Mouse (Mus musculus) gonadal fat pad, adult 2 months (tissue): ENCODE measurements around the gene Ptprq. TPM values are rescaled to one million over a fixed set of nuclear protein-coding genes. Genes with fewer than 3 reads are reported as not detected.

Experiments used
- DNase-seq: peaks from one replicate; pipeline ENCODE4 v3.0.0-alpha.2; 2012; ENCODE audit warnings: low read depth
- polyA plus RNA-seq: library from polyadenylated mRNA; depleted of rRNA; stranded (reverse); fragments of >200 nt; gene quantifications from 2 replicates; pipeline ENCODE4 v1.2.3, GENCODE M21; 2012; rRNA removed

The Ptprq gene
- polyA plus RNA-seq, result 0.08 and 0.23 TPM in 2 replicates

DNA sequence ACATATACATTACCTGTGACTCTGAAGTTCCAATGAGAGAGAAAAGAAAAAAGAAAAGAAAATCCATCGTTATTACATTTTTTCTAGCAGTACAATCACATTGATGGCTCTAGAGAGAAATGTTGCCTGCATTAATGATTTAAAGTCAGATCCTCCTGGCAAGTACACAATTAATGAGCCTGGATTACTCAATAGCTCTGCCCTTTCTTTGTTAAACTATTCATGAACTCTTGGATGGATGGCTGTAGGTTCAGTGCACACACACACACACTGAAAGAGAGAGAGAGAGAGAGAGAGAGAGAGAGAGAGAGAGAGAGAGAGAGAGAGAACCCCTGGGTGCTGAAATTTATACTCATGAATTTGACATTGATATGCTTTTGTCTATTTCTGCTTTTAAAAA lies at the start of gene Ptprq:
TSS of gene Ptprq (minus strand) at position 246 of the 400 bp plus-strand sequence.
- DNase-seq, result no peak

DNA sequence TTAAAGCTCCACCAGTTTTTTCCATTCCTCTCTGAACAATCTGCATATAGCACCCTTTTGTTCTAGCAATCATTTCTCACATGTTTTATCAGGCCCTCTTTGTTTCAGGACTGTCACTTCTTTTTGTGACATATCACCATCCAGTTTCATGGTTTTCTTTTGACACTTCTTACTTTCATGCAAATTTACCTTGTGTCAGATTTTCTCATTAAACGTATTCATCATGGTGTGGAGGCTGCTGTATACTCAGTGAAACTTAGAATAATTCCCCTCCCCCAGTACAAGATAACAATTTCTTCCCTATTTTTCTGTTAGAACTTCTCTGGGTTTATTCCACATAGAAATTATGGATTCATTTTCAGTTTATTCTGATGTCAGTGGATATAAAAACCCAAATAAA lies 39.8 kb upstream of the Ptprq start:
- no peak for DNase-seq

DNA sequence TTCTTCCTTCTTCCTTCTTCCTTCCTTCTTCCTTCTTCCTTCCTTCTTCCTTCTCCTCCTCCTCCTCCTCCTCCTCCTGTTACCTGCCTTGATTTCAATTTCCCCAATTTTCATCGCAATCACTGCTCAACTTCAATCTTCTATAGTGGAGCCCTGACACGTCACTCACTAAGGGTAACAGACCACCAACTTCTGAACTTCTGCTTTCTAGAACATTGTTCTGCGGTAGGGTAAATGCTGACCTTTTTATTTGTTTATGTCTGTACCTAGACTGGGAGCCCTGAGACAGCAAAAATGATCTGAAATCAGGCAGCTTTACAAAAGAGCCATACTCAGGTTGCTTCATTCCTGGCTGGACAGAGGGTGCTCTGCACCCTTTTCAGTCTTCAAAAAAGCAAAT lies 33.6 kb upstream of the Ptprq start:
- no peak for DNase-seq

DNA sequence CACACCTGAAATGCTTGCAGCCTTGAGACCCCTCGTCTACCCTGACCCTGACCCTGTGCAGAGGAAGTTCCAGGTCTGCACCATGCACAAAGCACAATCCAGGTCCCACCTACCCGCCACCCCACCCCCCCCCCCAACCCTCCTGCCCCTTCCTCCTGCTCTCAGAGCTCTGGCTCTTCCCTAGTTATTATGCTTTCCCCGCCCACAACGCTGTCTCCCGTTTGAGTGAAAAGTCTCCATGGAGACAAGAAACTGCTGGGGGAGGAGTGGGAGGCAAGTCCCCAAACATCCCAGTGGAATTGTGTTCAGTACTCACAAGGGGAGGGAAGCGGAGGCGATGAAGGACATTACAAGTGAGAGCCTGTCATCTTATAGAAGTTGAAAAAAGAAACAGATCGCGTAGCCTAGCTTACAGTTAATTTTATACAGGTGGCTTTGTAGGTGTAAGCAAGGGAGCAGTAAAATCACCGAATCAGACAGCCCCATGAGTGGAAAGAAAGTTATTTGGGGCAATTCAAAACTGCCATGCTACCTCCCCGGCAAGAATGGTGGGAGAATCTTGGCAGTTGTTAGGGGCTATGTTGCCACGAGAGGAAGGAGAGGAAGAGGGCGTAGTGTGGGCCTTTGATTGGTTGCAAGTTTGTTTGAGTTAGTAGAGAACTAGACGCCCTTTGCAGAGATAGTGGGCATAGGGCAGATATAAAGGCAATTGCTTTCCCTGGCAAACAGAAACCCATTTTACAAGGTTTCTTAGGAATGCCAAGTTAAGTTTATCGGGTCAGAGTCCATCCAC lies 32.7 kb upstream of the Ptprq start:
- no peak for DNase-seq

DNA sequence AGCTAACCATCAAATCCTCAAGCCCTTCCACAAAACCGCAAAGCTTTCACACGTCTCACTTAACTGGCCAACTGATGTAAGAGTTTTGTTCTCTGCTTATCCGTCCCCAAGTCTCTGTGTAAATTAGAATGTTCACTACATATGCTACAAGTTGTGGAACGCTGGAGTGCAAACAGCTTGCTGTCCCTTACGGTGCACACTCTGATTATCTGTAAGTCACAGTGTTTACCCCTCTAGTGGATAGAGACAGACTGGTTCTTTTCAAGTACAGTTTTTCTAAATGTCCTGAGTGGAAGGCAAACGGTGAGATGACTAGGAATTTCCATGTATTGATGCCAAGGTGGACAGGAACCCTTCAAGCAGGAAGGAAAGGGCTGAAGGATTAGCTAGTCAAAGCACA lies 32.1 kb upstream of the Ptprq start:
- DNase-seq, result no peak

DNA sequence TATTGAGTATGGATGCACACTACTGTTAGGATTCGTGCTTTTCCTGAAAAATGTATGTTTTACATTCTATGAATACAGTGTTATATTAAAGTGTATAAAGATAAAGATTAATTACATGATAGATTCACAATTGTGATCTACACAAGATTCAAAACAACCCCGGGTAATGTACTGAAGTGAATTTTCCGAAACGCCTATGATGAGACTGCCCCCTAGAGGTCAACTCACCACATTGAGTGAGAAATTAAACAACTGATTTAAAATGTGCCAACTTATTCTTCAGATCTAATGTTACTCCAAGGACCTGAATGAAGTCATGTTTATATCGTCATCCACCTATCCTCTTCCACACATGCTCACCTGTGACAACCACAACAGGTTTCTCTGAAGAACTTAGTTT lies 27.7 kb upstream of the Ptprq start:
- no peak for DNase-seq

DNA sequence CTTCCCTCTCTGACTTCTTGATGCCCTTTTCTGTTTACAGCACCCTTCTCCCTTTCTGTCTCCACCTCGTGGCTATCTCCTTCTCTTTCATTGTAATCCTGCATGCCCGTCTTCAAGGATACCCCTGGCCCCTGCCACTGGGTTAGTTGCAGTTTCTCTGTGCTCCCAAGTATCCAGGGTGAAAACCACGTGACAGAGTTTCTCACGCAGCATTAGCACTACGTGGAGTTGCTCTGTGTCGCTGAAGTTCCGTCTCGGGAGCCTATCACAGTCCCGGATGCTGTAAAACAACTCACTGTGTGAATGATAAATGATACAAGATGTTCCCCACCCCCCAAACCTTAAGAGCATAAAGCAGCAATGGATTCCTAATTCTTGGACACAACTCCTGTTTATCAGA lies 26.9 kb upstream of the Ptprq start:
- DNase-seq, result no peak

DNA sequence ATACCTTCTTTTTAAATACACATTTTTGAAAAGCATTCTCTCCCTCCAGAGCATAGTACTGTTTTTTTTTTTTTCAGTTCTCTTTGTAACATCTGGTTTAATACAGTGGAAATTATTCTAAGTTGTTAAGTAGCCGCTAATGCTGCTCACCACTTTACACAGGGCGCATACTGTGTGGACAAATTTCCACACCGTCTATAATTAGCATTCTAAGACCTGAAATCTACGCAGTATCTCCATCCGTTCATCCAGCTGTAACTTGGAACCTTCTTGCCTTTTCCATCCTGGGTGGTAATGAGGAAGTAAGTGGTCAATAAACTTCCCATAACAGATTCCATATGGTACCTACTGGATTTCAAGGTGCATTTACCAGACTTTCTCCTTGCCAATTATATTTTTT lies 20.0 kb upstream of the Ptprq start:
- no peak for DNase-seq

DNA sequence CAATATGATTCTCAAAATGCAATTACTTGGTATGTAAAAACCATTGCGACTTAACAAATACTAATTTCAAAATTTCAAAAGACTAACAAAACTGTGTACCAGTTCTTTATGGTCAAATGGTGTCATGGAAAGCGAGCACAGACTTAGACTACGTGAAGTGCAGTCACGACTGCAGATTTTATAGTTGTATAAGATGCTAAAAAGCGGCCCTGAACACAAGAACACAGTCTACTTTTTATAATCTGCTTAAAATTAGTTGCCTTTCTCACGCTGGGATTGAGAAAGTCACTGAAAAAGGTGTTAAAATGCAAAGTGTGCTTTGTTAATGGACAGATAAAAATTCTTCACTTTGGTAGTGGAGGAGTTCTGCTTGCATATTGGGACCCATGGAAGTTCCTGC lies 17.9 kb upstream of the Ptprq start:
- no peak for DNase-seq

DNA sequence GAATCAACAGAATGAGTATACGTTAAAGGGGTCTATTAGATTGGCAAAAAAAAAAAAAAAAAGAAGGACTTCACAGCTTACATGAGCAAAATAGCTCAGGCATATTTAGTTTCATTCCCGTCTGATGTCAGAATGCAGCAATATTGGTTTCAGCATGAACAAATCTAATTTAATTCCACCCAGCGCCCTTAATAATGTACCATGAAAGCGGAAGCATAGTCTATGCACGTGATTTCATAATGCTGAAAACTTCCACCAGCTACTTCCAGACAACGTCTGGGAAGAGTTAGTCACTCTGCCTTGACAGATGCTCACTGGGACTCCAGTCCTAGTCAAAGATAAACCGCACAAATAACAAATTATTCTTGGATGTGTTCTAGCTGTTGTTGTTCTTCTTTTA lies 15.6 kb upstream of the Ptprq start:
- DNase-seq, result no peak

DNA sequence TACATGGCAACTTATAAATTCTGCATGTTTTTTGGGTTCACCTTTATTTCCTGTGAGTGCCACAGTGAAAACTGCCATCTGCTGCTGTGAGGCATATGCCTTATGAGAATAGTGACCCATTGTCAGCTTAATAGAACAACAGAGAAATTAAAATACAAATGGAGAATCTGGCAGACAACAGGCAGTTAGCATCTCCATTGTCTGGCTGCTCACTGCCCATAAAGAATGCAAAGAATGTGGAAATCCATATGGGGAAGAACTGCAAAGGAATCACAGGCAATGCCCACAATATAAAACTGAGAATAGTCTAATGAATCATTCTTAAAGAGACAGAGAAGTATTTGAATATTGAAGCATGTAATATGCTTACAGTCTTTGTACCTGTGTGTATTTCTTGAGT lies 14.5 kb upstream of the Ptprq start:
- no peak for DNase-seq

DNA sequence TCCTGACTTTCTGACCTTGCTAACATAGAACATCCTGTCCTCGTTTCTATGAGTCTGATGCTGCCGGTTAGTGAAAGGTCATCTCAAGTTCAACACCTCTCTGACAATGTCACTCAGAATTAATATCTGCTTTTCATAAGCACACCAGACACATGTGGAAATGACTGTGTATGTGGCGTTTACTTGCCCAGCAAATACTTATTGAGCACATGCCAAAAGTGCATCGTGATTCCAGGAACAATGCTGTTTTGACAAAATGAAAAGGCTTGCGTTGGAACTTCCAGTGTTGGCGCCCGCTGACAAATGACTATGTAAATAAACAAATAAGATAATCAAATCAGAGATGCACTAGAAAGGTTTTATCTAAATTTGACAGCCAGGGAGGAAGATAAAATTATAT lies 5.8 kb upstream of the Ptprq start:
- DNase-seq, result no peak

DNA sequence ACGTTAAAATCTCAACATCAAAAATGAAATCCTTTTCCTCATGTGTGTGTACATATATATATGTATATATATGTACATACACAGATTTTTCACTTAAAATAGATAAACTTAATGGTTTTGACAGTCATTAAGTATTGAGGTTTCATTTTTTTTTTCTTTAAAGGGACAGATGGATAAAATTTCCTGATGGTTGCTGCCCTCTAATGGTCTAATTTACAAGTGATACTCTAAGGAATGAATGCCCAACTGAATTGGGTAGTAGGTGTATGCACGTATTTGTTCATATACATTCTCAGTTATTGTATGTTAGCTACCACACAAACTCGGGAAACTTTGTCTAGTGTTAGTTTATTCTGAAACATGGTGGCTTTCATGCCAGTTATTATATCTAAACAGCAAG lies 15.4 kb downstream of the Ptprq start:
- no peak for DNase-seq

DNA sequence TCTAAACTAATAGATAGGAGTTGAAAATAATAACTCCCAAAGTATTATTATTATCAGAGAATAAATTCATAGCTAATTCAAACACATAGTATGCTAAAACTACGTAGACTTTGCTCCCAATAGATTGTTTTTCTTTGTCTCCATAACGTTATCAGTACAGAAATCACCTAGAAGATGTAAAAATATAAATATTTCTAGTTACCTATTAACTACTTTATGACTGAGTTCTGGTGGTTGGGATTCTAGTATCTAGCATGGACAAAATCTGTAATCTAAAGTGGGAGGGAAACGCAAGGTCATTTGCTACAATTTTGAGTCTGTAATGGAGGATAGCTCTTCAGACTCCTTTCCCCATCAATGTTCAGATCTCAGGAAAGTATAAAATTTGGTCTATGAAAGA lies 18.9 kb downstream of the Ptprq start:
- no peak for DNase-seq

DNA sequence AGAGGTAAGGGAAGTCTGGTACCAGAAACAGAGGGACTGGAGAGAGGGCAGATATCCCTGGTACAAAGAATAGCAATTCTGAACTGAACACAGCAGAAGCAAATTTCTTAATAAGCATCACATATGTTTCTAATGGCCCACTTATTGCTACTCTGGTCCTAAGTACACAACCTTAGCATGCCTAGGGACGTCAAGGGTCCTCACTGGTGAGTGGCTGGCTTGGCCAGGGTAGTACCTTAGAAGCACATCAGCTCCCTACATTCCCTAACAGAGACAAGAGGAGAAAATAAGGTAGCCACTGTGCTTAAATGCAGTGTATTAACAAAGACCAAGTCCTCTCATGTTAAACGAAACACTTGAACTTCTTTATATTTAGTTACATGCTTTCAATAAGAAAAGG lies 21.1 kb downstream of the Ptprq start:
- no peak for DNase-seq

DNA sequence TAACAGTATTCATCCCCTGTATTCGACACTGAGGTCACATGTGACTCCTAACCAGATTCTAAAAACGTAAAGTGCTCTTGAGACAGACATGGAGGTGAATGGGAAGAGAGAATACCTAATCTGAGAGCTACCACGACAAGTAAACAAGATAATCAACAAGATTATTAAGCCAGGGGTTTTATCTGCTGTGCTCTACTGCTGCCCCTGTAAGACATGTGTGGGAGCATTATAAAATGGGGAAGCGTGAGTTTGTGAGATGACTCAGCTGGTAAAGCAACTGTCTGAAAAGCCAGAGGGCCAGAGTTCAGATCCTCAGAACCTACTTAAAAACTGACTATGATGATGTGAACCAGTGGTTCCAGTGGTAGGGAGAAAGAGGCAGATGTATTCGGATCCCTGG lies 22.7 kb downstream of the Ptprq start:
- no peak for DNase-seq

DNA sequence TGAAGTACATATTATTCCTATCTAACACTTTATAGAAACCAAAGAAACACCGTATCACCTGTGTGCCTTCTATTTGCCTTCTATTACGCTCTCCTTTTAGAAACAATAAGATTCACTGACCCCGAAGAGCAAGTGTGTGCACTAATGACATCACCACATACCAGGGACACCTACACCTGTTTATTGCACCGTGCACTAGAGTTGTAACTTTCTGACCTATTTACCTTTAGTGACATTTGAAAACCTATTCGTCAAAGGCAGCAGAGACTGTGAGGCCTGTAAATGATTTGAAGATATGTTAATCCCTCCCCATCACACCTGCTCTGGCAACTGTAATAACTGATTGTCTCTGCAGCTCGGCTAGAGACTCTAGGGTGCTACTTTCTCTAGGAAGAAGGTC lies 32.5 kb downstream of the Ptprq start:
- no peak for DNase-seq

DNA sequence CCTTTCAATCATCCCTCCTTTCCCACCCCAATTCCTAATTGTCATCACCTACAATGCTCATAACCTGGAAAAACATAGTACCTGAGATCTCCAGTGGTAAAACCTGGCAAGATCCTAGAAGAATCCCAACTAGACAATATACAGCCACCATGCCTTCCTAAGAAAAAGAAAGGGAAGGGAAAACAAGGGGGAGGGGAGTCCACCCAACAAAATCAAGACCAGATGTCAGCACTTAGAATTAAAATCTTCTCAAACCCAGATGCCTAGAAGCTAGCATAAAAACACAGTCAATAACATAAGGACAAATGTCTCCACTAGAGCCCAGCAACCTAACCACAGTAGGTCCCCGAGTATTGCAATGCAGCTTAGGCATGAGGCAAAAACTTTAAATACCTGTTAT lies 43.9 kb downstream of the Ptprq start:
- no peak for DNase-seq

DNA sequence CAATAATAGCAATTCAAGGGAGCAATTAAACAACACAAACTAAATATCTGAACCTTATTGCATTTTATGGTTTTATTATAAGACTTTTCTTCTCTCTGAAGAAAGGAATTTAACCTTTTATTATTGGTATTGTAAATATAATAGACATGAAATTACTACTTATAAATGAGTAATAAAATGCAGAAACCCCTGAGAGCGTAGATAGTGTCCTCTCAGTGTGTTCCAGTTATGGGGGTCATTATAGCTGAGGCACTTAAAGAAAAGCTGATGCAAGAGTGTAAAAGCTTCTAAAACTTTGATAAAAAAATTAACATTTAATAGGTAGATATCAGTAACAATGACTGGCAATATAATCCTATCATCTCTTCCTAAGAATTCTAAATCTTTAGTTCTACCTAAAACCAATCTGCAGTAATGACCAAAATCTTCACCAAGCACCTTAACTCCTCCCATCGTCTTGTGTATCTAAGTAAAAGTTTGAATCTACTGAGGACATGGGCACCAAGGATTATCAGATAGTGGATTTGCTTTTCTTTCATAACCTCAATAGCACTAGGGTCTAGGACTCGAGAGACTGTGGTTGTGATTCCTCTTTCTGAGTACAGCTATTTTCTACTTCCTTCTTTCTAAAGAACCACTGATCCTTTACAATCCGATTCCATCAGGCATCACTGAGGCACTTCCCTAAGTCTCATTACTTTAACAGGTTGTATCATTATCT lies 51.3 kb downstream of the Ptprq start:
- no peak for DNase-seq

DNA sequence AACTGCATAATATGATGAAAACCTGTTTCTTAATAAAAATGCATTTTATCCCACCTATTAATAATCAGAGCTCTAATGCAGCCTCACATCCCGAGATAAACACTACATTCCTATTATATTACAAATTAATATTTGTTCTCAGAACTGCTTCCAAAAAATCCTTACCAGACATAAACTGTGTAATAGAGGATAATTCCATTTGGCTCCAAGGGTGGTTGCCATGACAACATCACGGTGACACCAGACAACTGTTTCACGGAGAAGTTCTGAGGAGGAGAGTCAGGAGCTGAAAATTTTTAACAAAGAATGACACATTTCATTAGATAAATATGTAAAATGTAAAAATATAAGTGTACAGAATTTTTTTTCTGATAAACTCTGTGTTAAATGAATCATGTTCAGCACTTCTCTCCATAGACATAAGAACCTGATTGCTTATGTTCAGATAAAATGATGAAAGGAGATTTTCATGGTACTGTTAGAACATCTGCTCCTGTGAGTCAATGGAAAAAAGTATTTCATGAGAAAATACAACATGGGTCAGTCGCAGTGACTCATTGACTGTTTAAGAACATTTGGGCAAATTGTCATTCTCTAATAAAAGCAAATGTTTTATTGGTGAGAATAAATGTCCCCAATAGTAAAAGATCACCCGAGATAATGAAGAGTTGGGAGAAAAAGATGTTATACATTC lies 57.3 kb downstream of the Ptprq start:
- DNase-seq, result no peak

DNA sequence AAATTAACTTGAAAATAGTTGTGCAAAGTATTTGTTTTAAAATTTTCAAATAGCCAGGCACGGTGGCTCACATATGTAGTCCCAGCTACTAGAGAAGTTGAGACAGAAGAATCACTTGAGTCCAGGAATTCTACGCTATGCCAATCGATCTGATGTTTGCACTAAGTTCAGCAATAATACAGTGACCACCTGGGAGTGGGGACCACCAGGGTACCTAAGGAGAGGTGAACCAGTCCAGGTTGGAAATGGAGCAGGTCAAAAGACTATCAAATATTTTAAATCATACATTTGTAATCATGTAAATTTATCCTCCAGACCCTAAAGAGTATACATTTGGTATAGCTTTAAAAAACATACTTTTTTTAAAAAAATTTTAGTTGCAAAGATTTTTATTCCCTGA lies 57.9 kb downstream of the Ptprq start:
- no peak for DNase-seq

DNA sequence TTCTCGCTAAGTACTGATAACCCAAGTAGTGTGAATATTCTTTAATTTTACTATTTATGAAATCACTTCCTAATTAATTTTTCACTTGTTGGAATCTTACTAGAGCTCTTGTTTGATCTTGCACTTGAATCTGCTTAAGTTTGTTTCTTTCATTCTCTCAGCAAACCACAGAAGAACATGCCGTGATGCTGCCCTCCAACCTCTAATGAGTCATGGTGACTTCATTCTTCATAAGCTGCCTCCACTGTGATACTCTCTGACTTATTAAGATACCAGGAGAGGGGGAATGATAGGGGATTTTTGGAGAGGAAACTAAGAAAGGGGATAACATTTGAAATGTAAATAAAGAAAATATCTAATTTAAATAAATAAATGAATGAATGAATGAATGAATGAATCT lies 60.7 kb downstream of the Ptprq start:
- DNase-seq, result no peak

DNA sequence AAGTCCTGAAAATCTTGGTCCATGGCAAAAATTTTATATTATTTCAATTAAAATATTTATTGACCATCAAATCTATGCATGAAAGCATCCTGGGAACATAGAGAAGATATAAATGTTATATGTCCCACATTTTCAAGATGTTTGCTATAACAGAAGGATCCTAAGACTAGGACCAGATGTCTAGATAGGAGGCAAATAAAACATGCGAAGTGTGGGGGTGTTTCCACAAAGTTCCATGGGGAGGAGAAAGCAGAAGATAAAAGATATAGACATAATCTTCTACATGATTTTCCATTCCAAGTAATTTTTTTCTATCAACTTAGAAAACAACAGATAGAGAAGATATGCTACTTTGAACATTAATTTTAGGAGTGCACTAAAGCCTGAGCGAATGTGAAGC lies 70.2 kb downstream of the Ptprq start:
- no peak for DNase-seq
